Mouse (Mus musculus): ENCODE measurements around the gene Abca12. TPM values are rescaled to one million over a fixed set of nuclear protein-coding genes. Genes with fewer than 3 reads are reported as not detected.

The Abca12 gene
- total RNA-seq, 2 experiments from 2014 or later, result 0.10 TPM

DNA sequence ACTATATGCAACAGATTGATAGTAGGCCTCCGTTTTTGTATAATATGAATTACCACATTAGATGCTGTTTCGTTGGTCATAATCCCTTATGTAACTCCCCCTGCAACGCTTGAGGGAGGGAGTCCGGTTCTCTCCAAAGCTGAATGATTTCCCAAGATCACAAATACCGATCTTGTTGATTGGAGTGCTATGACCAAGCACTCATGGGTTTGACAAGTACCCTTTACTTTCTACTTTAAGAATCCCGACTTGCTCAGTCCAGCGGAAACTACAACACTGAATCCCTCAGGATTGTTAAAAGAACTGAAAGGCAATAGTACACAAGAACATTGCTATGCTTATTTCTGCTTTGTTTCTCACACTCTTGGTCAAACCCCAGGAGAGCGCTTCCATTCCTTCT, 28.1 kb downstream of the Abca12 start:
- no peak overlapping the region for H3K27ac ChIP-seq

DNA sequence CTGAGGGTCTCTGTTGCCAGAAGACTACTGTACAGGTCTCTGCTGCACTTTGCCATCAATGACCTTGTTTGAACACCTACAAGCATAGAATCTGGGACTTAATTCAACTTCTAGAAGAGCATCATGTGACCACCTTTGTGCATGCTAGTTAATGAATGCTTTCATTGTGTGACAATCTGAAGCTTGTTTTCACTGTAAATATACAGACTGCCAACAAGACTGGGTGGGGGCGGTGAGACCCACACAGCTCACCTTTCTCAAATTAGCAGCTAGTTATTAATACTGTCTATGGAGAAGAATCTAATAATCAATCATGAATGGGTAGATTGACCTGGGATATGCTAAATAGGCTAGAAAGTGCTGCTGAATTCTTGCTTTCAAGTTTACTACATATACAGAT, 30.6 kb downstream of the Abca12 start:
- Histone ChIP-seq H3K4me3 (no peak overlapping the region), H3K27ac (no peak overlapping the region)
- DNase-seq (ENCODE audit: low spot score in 2 of 2), result no peak
- TF ChIP-seq CTCF (conservative IDR thresholded peaks at IDR 0.05), result no peak

More for the DNA sequence above, 28.1 kb downstream of the Abca12 start:
- no peak overlapping the region for H3K4me3 ChIP-seq
- TF ChIP-seq CTCF (conservative IDR thresholded peaks at IDR 0.05), result no peak
- DNase-seq (ENCODE audit: low spot score in 2 of 2), result no peak

DNA sequence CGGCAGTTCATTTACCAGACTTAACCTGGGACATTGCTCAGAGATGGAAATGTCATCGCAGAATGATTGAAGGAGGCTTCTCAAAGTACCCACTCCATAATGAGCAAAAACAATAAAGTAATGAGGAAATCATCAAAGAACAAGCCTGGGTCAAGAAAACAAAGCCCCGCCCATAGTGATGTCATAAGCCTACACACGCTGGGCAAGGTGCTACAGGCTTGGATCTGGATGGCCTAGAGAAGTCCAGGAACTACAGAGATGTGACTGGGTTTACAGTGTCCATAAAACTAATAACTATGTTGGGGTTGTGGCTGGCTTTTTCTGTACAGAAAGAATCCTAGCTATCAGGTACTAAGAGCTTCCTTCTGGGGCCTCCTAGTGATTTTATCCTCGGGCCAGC, 41.6 kb downstream of the Abca12 start:
- no peak overlapping the region for H3K27ac ChIP-seq
- TF ChIP-seq CTCF (conservative IDR thresholded peaks at IDR 0.05), result no peak
- DNase-seq (ENCODE audit: low spot score in 2 of 2), result no peak
- no peak overlapping the region for H3K4me3 ChIP-seq

DNA sequence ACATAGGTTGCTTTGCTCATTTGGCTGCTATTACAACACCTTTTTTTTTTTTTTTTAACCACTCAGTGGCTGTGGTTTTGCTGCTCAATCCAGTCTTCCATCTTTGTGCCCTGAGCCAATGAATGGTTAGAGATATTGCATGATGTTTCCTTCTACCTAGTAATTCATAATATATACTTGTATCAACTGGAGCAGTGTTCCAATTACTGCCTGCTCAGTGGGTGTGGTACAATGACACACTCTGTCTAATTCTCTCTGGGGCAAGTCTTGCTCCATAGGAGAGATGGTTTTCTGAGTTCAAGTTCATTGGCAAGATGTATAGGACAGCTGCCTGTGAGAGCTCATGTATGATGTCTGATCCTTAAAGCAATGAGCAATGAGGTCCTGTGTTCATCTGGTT, 44.4 kb downstream of the Abca12 start:
- no peak for DNase-seq (ENCODE audit: low spot score in 2 of 2)
- no peak for TF ChIP-seq CTCF (conservative IDR thresholded peaks at IDR 0.05)

DNA sequence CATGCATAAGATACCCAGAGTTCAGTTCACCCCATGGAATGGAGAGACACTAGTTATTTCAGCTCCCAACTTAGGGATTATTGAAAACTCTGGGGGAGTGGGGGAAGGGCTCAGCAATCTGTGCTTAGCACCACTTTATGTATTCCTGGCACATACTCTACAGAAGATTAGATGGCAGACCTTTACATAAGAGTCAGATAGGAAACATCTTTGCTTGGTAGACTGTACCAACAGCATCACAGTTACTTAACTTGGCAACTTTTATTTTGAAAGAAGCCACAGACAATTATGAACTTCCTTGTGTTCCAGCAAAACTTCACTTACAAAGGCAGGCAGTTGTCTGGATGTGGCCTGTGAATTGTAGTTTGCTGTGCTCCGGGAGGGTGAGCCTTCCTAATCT, 46.9 kb downstream of the Abca12 start:
- Histone ChIP-seq H3K4me3 (no peak overlapping the region), H3K27ac (no peak overlapping the region)
- no peak for DNase-seq (ENCODE audit: low spot score in 2 of 2)
- TF ChIP-seq CTCF (conservative IDR thresholded peaks at IDR 0.05), result no peak

More for the DNA sequence above, 44.4 kb downstream of the Abca12 start:
- Histone ChIP-seq H3K4me3 (no peak overlapping the region), H3K27ac (no peak overlapping the region)

DNA sequence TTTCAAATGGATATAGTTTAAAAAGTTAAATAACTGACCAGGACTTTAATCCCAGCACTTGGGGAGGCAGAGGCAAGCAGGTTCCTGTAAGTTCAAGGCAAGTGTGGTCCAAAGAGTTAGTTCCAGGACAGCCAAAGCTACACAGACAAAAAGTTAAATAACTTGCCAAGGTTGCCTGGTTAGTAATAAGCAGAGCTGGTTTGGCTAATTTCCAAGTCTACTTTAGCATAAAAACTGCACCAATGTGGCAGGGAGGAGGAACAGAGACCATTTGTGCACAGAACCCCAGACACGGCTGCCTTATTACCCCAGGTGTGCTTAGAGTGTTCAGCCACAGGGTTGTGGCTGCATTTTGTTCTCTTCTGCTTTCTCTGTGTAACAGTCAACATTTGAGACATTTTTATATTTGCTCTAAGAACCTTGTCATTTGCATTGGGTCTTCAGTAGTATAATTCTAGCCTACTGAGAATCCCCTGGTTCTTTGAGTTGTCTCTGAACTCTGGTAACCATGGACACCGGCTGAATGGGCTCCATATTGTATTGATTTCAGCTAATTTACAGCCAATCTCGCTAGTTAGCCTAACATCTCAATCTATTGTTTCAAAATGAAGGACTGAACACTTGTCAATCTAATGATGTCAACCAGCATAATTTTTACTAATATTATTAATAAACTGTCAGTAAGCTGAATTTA, 71.7 kb downstream of the Abca12 start:
- H3K27ac ChIP-seq, result no peak overlapping the region
- no peak for DNase-seq (ENCODE audit: low spot score in 2 of 2)
- TF ChIP-seq CTCF (conservative IDR thresholded peaks at IDR 0.05), result no peak
- H3K4me3 ChIP-seq, result no peak overlapping the region

DNA sequence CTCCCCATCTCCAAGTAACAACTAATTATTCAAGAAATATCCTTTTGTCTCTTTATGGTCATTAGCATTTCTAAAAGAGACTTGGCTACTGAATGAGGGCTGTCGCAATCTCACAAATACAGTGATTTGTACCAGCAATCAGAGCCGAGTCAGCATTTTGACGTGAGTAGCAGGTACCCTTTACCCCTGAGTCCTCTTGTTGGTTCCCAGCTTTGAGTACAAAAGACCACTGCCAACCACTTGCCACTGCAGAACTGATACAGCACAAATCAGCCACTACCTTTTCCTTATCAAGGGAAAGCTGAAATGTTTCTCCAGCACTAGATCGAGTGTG, 72.5 kb downstream of the Abca12 start:
- TF ChIP-seq CTCF (conservative IDR thresholded peaks at IDR 0.05), result no peak
- no peak overlapping the region for H3K4me3 ChIP-seq
- no peak overlapping the region for H3K27ac ChIP-seq
- no peak for DNase-seq (ENCODE audit: low spot score in 2 of 2)

DNA sequence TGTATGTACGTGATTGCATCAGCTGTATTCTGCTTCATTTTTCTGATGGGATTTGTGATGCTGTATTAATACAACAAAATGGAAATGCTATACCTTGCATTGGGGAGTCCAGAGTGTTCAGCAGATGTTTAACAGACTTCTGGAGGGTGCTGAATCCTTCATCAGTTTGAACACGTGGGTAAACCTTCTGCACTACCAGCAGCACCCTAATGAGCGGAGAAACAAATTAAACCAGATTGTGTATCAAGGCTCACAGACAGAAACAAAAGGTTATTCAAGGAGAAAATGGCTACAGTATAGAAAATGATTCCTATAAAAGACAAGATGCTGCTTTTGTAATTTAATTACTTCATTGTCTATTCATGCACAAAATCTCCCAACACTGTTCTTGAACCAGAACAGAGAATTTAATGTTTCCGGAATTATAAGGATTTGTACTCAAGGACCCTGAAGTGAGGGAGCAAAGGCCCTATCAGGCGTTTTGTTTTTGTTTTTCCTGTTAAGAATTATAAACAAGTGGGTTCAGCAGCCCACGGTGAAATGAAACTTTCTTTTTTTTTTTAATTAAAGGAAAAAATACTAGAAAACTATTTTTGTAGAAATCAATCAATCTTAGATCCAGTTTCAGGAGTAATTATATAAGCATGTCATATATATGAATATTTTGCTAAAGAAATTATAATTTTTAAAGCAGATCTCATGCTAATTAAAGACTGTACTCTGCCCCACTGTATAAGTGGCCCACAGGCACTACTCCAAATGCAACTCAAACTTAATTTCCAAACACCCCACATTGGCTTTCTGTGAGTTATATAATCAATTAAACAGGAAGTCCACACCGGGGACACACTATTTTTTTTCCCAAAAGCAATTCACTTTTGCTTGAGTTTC, 73.1 kb downstream of the Abca12 start:
- H3K4me3 ChIP-seq, result no peak overlapping the region
- no peak for TF ChIP-seq CTCF (conservative IDR thresholded peaks at IDR 0.05)
- no peak for DNase-seq (ENCODE audit: low spot score in 2 of 2)
- no peak overlapping the region for H3K27ac ChIP-seq

DNA sequence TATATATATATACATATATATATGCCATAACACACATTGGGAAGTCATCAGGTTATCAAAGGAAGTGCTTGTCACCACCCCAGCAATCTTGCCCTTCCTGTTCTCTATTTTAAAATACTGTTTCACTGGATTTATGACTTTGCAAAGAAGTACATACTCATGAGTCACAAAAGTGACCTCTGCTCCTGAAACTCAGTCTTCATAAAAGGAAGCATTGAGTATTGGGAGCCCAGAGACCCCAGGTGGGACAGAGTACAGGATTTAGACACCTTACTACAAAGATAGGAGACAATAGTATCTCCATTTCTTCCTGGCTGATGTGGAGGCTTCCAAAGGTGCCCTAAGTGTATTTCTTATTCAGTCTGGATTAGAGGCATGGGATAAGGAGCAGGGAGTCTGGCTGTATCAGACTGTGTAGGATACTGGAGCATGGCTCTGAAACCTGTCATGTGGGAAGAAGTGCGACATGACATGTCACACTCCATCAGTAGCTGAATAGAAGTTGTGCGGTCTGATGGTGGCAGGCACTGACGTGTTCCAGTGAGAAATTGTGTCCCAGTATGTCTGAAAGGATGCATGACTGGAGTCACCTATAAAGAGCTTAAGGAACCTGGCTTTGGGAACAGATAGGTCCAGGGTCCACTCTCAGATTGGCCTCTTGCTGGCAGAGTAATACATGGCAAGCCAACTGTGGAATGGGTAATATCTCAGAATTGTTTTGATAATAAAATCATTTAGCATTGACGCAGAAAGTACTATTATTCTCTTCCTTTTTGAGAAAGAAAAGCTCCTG, 76.0 kb downstream of the Abca12 start:
- Histone ChIP-seq H3K27ac (no peak overlapping the region), H3K4me3 (no peak overlapping the region)
- no peak for TF ChIP-seq CTCF (conservative IDR thresholded peaks at IDR 0.05)
- no peak for DNase-seq (ENCODE audit: low spot score in 2 of 2)

DNA sequence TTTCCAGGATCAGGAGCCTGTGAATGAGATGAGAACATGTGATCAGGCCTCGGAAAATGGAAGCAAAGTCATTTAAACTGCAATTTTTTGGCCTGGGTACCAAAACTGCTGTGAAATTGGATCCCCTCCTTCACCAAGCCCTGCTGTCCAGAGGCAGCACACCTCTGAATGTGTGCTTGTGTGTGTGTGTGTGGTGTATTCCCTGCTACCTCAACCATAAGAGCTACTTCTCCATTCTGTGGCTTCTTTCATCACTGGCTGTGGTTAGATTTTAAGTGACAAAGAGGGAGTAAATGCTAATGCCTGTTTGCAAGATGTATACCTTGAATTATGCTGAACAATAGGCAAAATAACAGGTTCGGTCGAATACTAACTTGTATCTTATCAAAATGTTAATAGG, 84.4 kb downstream of the Abca12 start:
- H3K4me3 ChIP-seq, result no peak overlapping the region
- no peak for DNase-seq (ENCODE audit: low spot score in 2 of 2)
- H3K27ac ChIP-seq, result no peak overlapping the region
- TF ChIP-seq CTCF (conservative IDR thresholded peaks at IDR 0.05), result no peak

DNA sequence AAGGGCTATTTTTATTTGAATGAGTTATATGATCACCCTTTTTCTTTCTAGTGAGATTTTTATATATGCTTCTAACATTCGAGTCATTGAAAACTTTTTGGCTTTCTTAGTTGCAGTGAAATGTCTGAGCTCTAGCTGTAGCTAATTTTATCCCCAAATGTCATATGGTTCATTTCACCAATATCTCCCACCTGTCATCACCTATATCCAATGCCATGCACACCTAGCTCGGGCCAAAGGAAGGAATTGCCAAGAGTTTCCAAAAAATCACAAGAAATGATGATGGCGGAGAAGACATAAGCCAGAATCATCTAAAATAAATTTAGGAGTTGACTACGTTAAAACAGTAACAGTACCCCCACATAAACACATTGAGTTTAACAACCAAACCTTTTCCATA, 102.5 kb downstream of the Abca12 start:
- no peak overlapping the region for H3K4me3 ChIP-seq
- TF ChIP-seq CTCF (conservative IDR thresholded peaks at IDR 0.05), result no peak
- DNase-seq (ENCODE audit: low spot score in 2 of 2), result no peak
- H3K27ac ChIP-seq, result no peak overlapping the region

DNA sequence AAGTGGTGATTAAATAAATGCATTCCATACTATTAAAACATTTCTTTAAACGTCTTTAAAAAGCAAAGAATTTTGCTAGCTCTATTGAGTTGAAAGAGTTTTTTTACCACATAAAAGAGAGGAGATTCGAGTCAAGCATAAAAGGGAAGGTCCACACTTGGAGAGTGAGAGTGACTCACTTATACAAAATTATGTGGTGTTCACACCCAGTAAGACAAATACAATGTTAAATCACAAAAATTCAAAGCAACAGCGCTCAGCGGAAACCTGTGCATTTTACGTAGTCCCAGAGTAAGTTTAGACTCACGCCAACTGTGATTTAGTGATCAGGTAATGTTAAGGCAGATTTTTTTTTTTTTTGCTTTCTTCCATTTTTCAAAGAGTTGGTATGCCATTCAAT, 104.1 kb downstream of the Abca12 start:
- no peak overlapping the region for H3K27ac ChIP-seq
- no peak for TF ChIP-seq CTCF (conservative IDR thresholded peaks at IDR 0.05)
- no peak overlapping the region for H3K4me3 ChIP-seq
- DNase-seq (ENCODE audit: low spot score in 2 of 2), result no peak

DNA sequence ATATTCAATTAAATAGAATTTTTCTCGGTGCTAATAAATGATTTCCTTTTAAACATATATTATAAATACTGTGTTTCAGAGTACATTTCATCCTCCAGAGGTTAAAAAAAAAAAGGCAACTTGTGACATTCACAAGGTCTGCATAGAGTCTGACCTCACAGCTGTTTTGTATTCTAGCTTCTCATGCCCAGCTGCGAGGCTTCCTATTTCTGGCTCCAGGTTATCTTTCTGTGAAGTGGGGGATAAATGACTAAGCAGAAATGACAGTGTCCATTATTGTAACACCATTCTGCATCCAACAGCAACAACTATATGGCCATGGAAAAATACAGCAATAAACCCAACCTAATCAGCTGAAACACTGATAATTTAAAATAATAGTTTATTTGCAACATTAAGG, 107.3 kb downstream of the Abca12 start:
- Histone ChIP-seq H3K4me3 (no peak overlapping the region), H3K27ac (no peak overlapping the region)
- no peak for DNase-seq (ENCODE audit: low spot score in 2 of 2)
- no peak for TF ChIP-seq CTCF (conservative IDR thresholded peaks at IDR 0.05)

Measured in layer of hippocampus, adult 2 months (tissue).